Mouse (Mus musculus) myocyte (in vitro differentiated cells): ENCODE measurements around the gene Crybg1.

Experiments
- E2F4 ChIP-seq: IDR thresholded peaks from one replicate; pipeline ENCODE4 v1.6.1; 2011; ENCODE audit warnings: mild to moderate bottlenecking, control low read depth, moderate library complexity; ENCODE audit not compliant: insufficient read depth
- MAX ChIP-seq: IDR thresholded peaks from one replicate; pipeline ENCODE4 v1.6.1; 2011; ENCODE audit warnings: low read depth, mild to moderate bottlenecking, control low read depth
- MYOD1 ChIP-seq, 3 experiments: IDR thresholded peaks; one replicate each; pipeline ENCODE4 v1.6.1; 2011; ENCODE audit warnings: control low read depth in 2 of 3, low read depth in 2 of 3, mild to moderate bottlenecking in 2 of 3, moderate library complexity in 1 of 3; ENCODE audit not compliant: insufficient read length in 2 of 3, control insufficient read depth in 1 of 3
- MYOG ChIP-seq, 3 experiments: IDR thresholded peaks; one replicate each; pipeline ENCODE4 v1.6.1; 2011; ENCODE audit warnings: control low read depth in 2 of 3, low read depth in 2 of 3, mild to moderate bottlenecking in 2 of 3; ENCODE audit not compliant: insufficient read length in 2 of 3, control insufficient read depth in 1 of 3, insufficient read depth in 1 of 3
- POLR2A ChIP-seq: IDR thresholded peaks from one replicate; pipeline ENCODE4 v1.6.1; 2011; ENCODE audit warnings: low read depth, mild to moderate bottlenecking, control low read depth, moderate library complexity; ENCODE audit not compliant: insufficient read length
- REST ChIP-seq: IDR thresholded peaks from one replicate; pipeline ENCODE4 v1.6.1; 2011; ENCODE audit warnings: mild to moderate bottlenecking, control low read depth, moderate library complexity; ENCODE audit not compliant: insufficient read depth, insufficient read length
- SRF ChIP-seq: IDR thresholded peaks from one replicate; pipeline ENCODE4 v1.6.1; 2011; ENCODE audit warnings: low read depth; ENCODE audit not compliant: control insufficient read depth, insufficient read length
- USF1 ChIP-seq: IDR thresholded peaks from one replicate; pipeline ENCODE4 v1.6.1; 2011; ENCODE audit warnings: low read depth, mild to moderate bottlenecking, control low read depth, moderate library complexity

GRCm38 (mm10) chr10:43973244-43973643, 175.4 kb downstream of the Crybg1 start:
- TF ChIP-seq POLR2A (no peak), USF1 (no peak), MAX (no peak), SRF (no peak), MYOD1 (IDR thresholded peaks at IDR 0.05; ENCODE audit: control insufficient read depth in 1 of 3, insufficient read length in 2 of 3, low read depth in 2 of 3) (no peak), E2F4 (no peak), REST (no peak), MYOG (IDR thresholded peaks at IDR 0.05; ENCODE audit: control insufficient read depth in 1 of 3, insufficient read depth in 1 of 3, insufficient read length in 2 of 3, low read depth in 2 of 3) (no peak)
